Mouse (Mus musculus) MEL (cell line): ENCODE data around the gene Sox14. TPM values are rescaled to one million over a fixed set of nuclear protein-coding genes. Genes with fewer than 3 reads are reported as not detected.

ENCODE experiments used
- DNase-seq: peaks from one replicate; pipeline ENCODE4 v3.0.0; 2011; ENCODE audit warnings: low read depth, low spot score
- H3K27ac ChIP-seq: 2 replicates; pipeline ENCODE4 v1.5.1; 2012; ENCODE audit warnings: low read depth, mild to moderate bottlenecking, control low read depth, low read length, moderate library complexity; ENCODE audit not compliant: control insufficient read depth
- H3K27me3 ChIP-seq, 2 experiments: fragments of 150-350 bp in 1 of 2; sonication (generic) in 1 of 2; 2 replicates each; pipeline ENCODE4 v1.6.1; 2012; ENCODE audit warnings: low read length in 2 of 2, mild to moderate bottlenecking in 2 of 2, improper control_type of control experiment in 1 of 2, moderate library complexity in 1 of 2; ENCODE audit not compliant: insufficient read depth in 2 of 2, control insufficient read depth in 1 of 2
- H3K36me3 ChIP-seq, 2 experiments: 2 replicates each; pipeline ENCODE4 v1.6.1; 2012 to 2014; ENCODE audit warnings: low read length in 2 of 2, improper control_type of control experiment in 1 of 2, inconsistent platforms in 1 of 2, mild to moderate bottlenecking in 1 of 2; ENCODE audit not compliant: insufficient read depth in 2 of 2, control insufficient read depth in 1 of 2
- H3K4me1 ChIP-seq, 2 experiments: fragments of 150-350 bp in 1 of 2; sonication (generic) in 1 of 2; 2 replicates each; pipeline ENCODE4 v1.6.1; 2012; ENCODE audit warnings: low read length in 2 of 2, improper control_type of control experiment in 1 of 2, mild to moderate bottlenecking in 1 of 2; ENCODE audit not compliant: insufficient read depth in 2 of 2, control insufficient read depth in 1 of 2
- H3K4me3 ChIP-seq, 2 experiments: fragments of 150-350 bp in 1 of 2; sonication (generic) in 1 of 2; 2 replicates each; pipeline ENCODE4 v1.5.1; 2012; ENCODE audit warnings: low read depth in 2 of 2, low read length in 2 of 2, mild to moderate bottlenecking in 2 of 2, moderate library complexity in 2 of 2, control low read depth in 1 of 2, improper control_type of control experiment in 1 of 2; ENCODE audit not compliant: control insufficient read depth in 1 of 2, insufficient read depth in 1 of 2
- H3K79me2 ChIP-seq: 2 replicates; pipeline ENCODE4 v1.6.1; 2012; ENCODE audit warnings: mild to moderate bottlenecking, low read length, moderate library complexity; ENCODE audit not compliant: control insufficient read depth, poor library complexity, insufficient read depth
- H3K9ac ChIP-seq: 2 replicates; pipeline ENCODE4 v1.6.1; 2012; ENCODE audit warnings: low read depth, mild to moderate bottlenecking, control low read depth, low read length, moderate library complexity; ENCODE audit not compliant: control insufficient read depth, poor library complexity, severe bottlenecking
- H3K9me3 ChIP-seq: fragments of 150-350 bp; sonication (generic); replicated peaks from 2 replicates; pipeline ENCODE4 v1.6.1; 2012; ENCODE audit warnings: mild to moderate bottlenecking, low read length, improper control_type of control experiment, moderate library complexity; ENCODE audit not compliant: insufficient read depth
- BHLHE40 ChIP-seq: IDR thresholded peaks from 2 replicates; pipeline ENCODE4 v1.6.1; 2012; ENCODE audit warnings: low read depth, mild to moderate bottlenecking, inconsistent platforms, low read length, improper control_type of control experiment, borderline replicate concordance
- CTCF ChIP-seq, 3 experiments: IDR thresholded peaks in 2 of 3; conservative IDR thresholded peaks in 1 of 3; 2 replicates each; pipeline ENCODE4 v1.5.1; 2011 to 2012; ENCODE audit warnings: low read length in 3 of 3, low read depth in 2 of 3, mild to moderate bottlenecking in 2 of 3, improper control_type of control experiment in 1 of 3, inconsistent platforms in 1 of 3, mixed read lengths in 1 of 3, moderate library complexity in 1 of 3; ENCODE audit not compliant: control insufficient read depth in 1 of 3, insufficient read depth in 1 of 3, poor library complexity in 1 of 3, severe bottlenecking in 1 of 3
- ELF1 ChIP-seq: IDR thresholded peaks from 2 replicates; pipeline ENCODE4 v1.6.1; 2014; ENCODE audit warnings: low read depth, mild to moderate bottlenecking, inconsistent platforms, low read length, improper control_type of control experiment, moderate library complexity
- EP300 ChIP-seq, 2 experiments: IDR thresholded peaks; 2 replicates each; pipeline ENCODE4 v1.6.1; 2011; ENCODE audit warnings: improper control_type of control experiment in 2 of 2, low read length in 2 of 2, low read depth in 1 of 2, mild to moderate bottlenecking in 1 of 2
- ETS1 ChIP-seq: IDR thresholded peaks from 2 replicates; pipeline ENCODE4 v1.6.1; 2012; ENCODE audit warnings: low read depth, mild to moderate bottlenecking, inconsistent platforms, low read length, improper control_type of control experiment, moderate library complexity
- GATA1 ChIP-seq: IDR thresholded peaks from 2 replicates; pipeline ENCODE4 v1.6.1; 2011; ENCODE audit warnings: low read depth, low read length, improper control_type of control experiment
- JUND ChIP-seq: IDR thresholded peaks from 2 replicates; pipeline ENCODE4 v1.6.1; 2011; ENCODE audit warnings: low read depth, mild to moderate bottlenecking, improper control_type of control experiment, low read length
- KAT2A ChIP-seq: conservative IDR thresholded peaks from 2 replicates; pipeline ENCODE4 v1.6.1; 2012; ENCODE audit warnings: low read depth, low read length, improper control_type of control experiment, inconsistent platforms
- MAFK ChIP-seq: IDR thresholded peaks from 2 replicates; pipeline ENCODE4 v1.6.1; 2011; ENCODE audit warnings: low read depth, mild to moderate bottlenecking, low read length, improper control_type of control experiment, borderline replicate concordance
- MAX ChIP-seq: IDR thresholded peaks from 2 replicates; pipeline ENCODE4 v1.6.1; 2011; ENCODE audit warnings: low read length, improper control_type of control experiment
- MAZ ChIP-seq: IDR thresholded peaks from 2 replicates; pipeline ENCODE4 v1.6.1; 2012; ENCODE audit warnings: low read depth, mild to moderate bottlenecking, inconsistent platforms, low read length, improper control_type of control experiment
- MEF2A ChIP-seq: IDR thresholded peaks from 2 replicates; pipeline ENCODE4 v1.6.1; 2014; ENCODE audit warnings: low read depth, mild to moderate bottlenecking, inconsistent platforms, low read length, improper control_type of control experiment; ENCODE audit not compliant: poor library complexity, insufficient replicate concordance, severe bottlenecking; ENCODE audit errors: extremely low read depth
- MXI1 ChIP-seq: IDR thresholded peaks from 2 replicates; pipeline ENCODE4 v1.6.1; 2011; ENCODE audit warnings: mild to moderate bottlenecking, low read depth, low read length, improper control_type of control experiment
- MYC ChIP-seq: IDR thresholded peaks from 2 replicates; pipeline ENCODE4 v1.6.1; 2011; ENCODE audit warnings: low read depth, mild to moderate bottlenecking, low read length, improper control_type of control experiment, moderate library complexity
- NRF1 ChIP-seq: IDR thresholded peaks from 2 replicates; pipeline ENCODE4 v1.6.1; 2014; ENCODE audit warnings: low read depth, mild to moderate bottlenecking, inconsistent platforms, low read length, improper control_type of control experiment, moderate library complexity; ENCODE audit not compliant: poor library complexity, insufficient read depth, severe bottlenecking
- POLR2A ChIP-seq, 2 experiments: IDR thresholded peaks; 2 replicates each; pipeline ENCODE4 v1.6.1; 2011 to 2012; ENCODE audit warnings: low read length in 2 of 2, mild to moderate bottlenecking in 2 of 2, control low read depth in 1 of 2, improper control_type of control experiment in 1 of 2, low read depth in 1 of 2, moderate library complexity in 1 of 2; ENCODE audit not compliant: control insufficient read depth in 1 of 2, insufficient read depth in 1 of 2, poor library complexity in 1 of 2
- POLR2AphosphoS5 ChIP-seq: IDR thresholded peaks from 2 replicates; pipeline ENCODE4 v1.6.1; 2012; ENCODE audit warnings: low read depth, borderline replicate concordance, mild to moderate bottlenecking, inconsistent platforms, low read length, moderate library complexity, mixed read lengths
- RAD21 ChIP-seq: IDR thresholded peaks from 2 replicates; pipeline ENCODE4 v1.6.1; 2011; ENCODE audit warnings: mild to moderate bottlenecking, low read depth, low read length, improper control_type of control experiment
- RCOR1 ChIP-seq: IDR thresholded peaks from 2 replicates; pipeline ENCODE4 v1.6.1; 2012; ENCODE audit warnings: low read depth, mild to moderate bottlenecking, inconsistent platforms, low read length, improper control_type of control experiment
- TAL1 ChIP-seq: IDR thresholded peaks from 2 replicates; pipeline ENCODE4 v1.6.1; 2012; ENCODE audit warnings: mild to moderate bottlenecking, inconsistent platforms, low read length, moderate library complexity, mixed read lengths
- TCF12 ChIP-seq: IDR thresholded peaks from 2 replicates; pipeline ENCODE4 v1.6.1; 2014; ENCODE audit warnings: low read depth, mild to moderate bottlenecking, inconsistent platforms, low read length, improper control_type of control experiment, moderate library complexity
- UBTF ChIP-seq: IDR thresholded peaks from 2 replicates; pipeline ENCODE4 v1.6.1; 2012; ENCODE audit warnings: low read depth, mild to moderate bottlenecking, inconsistent platforms, low read length, improper control_type of control experiment, moderate library complexity, borderline replicate concordance; ENCODE audit not compliant: insufficient read depth
- USF1 ChIP-seq: IDR thresholded peaks from 2 replicates; pipeline ENCODE4 v1.6.1; 2014; ENCODE audit warnings: low read depth, mild to moderate bottlenecking, inconsistent platforms, low read length, improper control_type of control experiment, moderate library complexity
- USF2 ChIP-seq, 2 experiments: IDR thresholded peaks; 2 replicates each; pipeline ENCODE4 v1.6.1; 2011 to 2012; ENCODE audit warnings: improper control_type of control experiment in 2 of 2, low read length in 2 of 2, borderline replicate concordance in 1 of 2, inconsistent platforms in 1 of 2, low read depth in 1 of 2, mild to moderate bottlenecking in 1 of 2; ENCODE audit not compliant: insufficient read depth in 1 of 2
- ZKSCAN1 ChIP-seq: IDR thresholded peaks from 2 replicates; pipeline ENCODE4 v1.6.1; 2012; ENCODE audit warnings: low read depth, mild to moderate bottlenecking, inconsistent platforms, low read length, improper control_type of control experiment, moderate library complexity
- ZMIZ1 ChIP-seq: IDR thresholded peaks from 2 replicates; pipeline ENCODE4 v1.6.1; 2012; ENCODE audit warnings: low read depth, mild to moderate bottlenecking, inconsistent platforms, low read length, improper control_type of control experiment, moderate library complexity
- ZNF384 ChIP-seq: IDR thresholded peaks from 2 replicates; pipeline ENCODE4 v1.6.1; 2012; ENCODE audit warnings: low read depth, mild to moderate bottlenecking, inconsistent platforms, low read length, improper control_type of control experiment
- polyA plus RNA-seq, 2 experiments: library from polyadenylated mRNA; stranded (reverse) in 1 of 2; unstranded in 1 of 2; fragments of >175 nt in 1 of 2; fragments of >200 nt in 1 of 2; gene quantifications; 2 replicates each; pipeline versions ENCODE4 v1.2.1 to v1.2.4; 2012; ENCODE audit warnings: low replicate concordance in 2 of 2, low read depth in 1 of 2; ENCODE audit not compliant: insufficient read length in 2 of 2, insufficient read depth in 1 of 2, missing spikeins in 1 of 2
- total RNA-seq: library from RNA; depleted of rRNA; stranded (reverse); fragments of 300-350 nt; gene quantifications from 2 replicates; pipeline ENCODE4 v1.2.3, GENCODE M21; 2012

Sox14 gene
- total and polyA plus RNA-seq, 3 experiments, result not detected

GRCm38 (mm10) chr9:99854486-99854885 lies 21.5 kb downstream of the Sox14 start:
- no peak for DNase-seq

GRCm38 (mm10) chr9:99853356-99853755 lies 22.6 kb downstream of the Sox14 start:
- H3K9ac ChIP-seq, result no peak overlapping the region
- no peak overlapping the region for H3K4me3 ChIP-seq
- H3K36me3 ChIP-seq, result no peaks in the 10 kb centered on the region
- no peaks in the 10 kb centered on the region for H3K4me1 ChIP-seq
- no peak for DNase-seq
- no peak overlapping the region for H3K27ac ChIP-seq
- H3K27me3 ChIP-seq, result no peaks in the 10 kb centered on the region
- H3K79me2 ChIP-seq, result no peaks in the 10 kb centered on the region
- TF ChIP-seq UBTF (no peak), MYC (no peak), USF1 (no peak), KAT2A (no peak), MAFK (no peak), POLR2AphosphoS5 (no peak), ZNF384 (no peak), ETS1 (no peak), ZMIZ1 (no peak), BHLHE40 (no peak), RAD21 (no peak), MAZ (no peak), USF2 (IDR thresholded peaks at IDR 0.05; ENCODE audit: borderline replicate concordance in 1 of 2, insufficient read depth in 1 of 2, low read depth in 1 of 2, low read length in 2 of 2) (no peak), TAL1 (no peak), GATA1 (no peak), MXI1 (no peak), NRF1 (no peak), MEF2A (no peak), EP300 (IDR thresholded peaks at IDR 0.05; ENCODE audit: low read depth in 1 of 2, low read length in 2 of 2) (no peak)
- H3K9me3 ChIP-seq, result no peaks in the 10 kb centered on the region

More at GRCm38 (mm10) chr9:99854486-99854885, 21.5 kb downstream of the Sox14 start:
- no peaks in the 10 kb centered on the region for H3K27me3 ChIP-seq
- H3K9me3 ChIP-seq, result no peaks in the 10 kb centered on the region
- no peak overlapping the region for H3K9ac ChIP-seq
- no peaks in the 10 kb centered on the region for H3K36me3 ChIP-seq
- H3K4me3 ChIP-seq, result no peak overlapping the region
- TF ChIP-seq ELF1, result no peak
- TF ChIP-seq MEF2A, result no peak
- no peak for TF ChIP-seq GATA1
- no peak for TF ChIP-seq RCOR1
- no peak for TF ChIP-seq CTCF (IDR thresholded peaks at IDR 0.05 in 2 of 3, conservative IDR thresholded peaks at IDR 0.05 in 1 of 3; ENCODE audit: control insufficient read depth in 1 of 3, insufficient read depth in 1 of 3, low read depth in 2 of 3, low read length in 3 of 3, poor library complexity in 1 of 3, severe bottlenecking in 1 of 3)
- TF ChIP-seq NRF1, result no peak
- TF ChIP-seq MAX, result no peak
- TF ChIP-seq JUND, result no peak
- TF ChIP-seq ZKSCAN1, result no peak
- no peak for TF ChIP-seq KAT2A
- no peak for TF ChIP-seq USF2 (IDR thresholded peaks at IDR 0.05; ENCODE audit: borderline replicate concordance in 1 of 2, insufficient read depth in 1 of 2, low read depth in 1 of 2, low read length in 2 of 2)
- no peak for TF ChIP-seq TCF12
- TF ChIP-seq MYC, result no peak
- TF ChIP-seq ZNF384, result no peak
- no peak for TF ChIP-seq POLR2A (IDR thresholded peaks at IDR 0.05; ENCODE audit: control insufficient read depth in 1 of 2, insufficient read depth in 1 of 2, low read depth in 1 of 2, low read length in 2 of 2, poor library complexity in 1 of 2)
- no peak for TF ChIP-seq EP300 (IDR thresholded peaks at IDR 0.05; ENCODE audit: low read depth in 1 of 2, low read length in 2 of 2)
- no peaks in the 10 kb centered on the region for H3K4me1 ChIP-seq
- no peaks in the 10 kb centered on the region for H3K79me2 ChIP-seq
- no peak overlapping the region for H3K27ac ChIP-seq
